Mouse (Mus musculus): Measurements from ENCODE around the gene Ssh3. TPM values are rescaled to one million over a fixed set of nuclear protein-coding genes. Genes with fewer than 3 reads are reported as not detected.

Gene Ssh3
- polyA plus RNA-seq, 1 experiment from 2014 or later: 22.7 TPM

DNA sequence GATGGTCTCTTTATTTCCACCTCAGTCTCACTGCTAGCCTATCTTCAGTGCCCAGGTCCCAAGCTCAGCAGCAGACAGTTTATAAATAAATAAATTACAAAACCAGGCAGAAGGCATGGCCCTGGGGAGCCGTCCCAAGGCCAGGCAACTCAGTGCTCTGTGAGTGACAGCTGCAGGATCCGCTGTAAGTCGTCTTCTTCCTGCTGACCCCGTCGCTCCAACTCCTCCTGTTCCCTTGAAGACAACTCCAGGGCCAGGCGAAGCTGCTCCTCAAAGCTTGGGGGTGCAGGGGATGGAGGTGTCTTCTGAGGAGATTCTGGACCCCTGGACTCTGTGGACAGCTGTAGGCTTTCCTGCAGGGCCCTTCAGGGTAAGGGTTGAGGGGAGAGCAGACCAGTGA lies 1.2 kb upstream of the Ssh3 start:
- Histone ChIP-seq H3K36me3 (ENCODE audit: insufficient read depth, low read length) (no peaks in the 10 kb centered on the region), H3K27ac (ENCODE audit: low read length) (no peak overlapping the region), H3K9me3 (ENCODE audit: low read length) (no peaks in the 10 kb centered on the region), H3K9ac (replicated peaks; ENCODE audit: low read depth) (no peak overlapping the region), H3K4me1 (ENCODE audit: insufficient read depth, low read depth, low read length) (0 out of 2 replicates have a peak, but pooled peaks cover 4% of the 10 kb centered on the region), H3K27me3 (replicated peaks; ENCODE audit: insufficient read depth, low read length) (no peaks in the 10 kb centered on the region), H3K4me3 (ENCODE audit: low read depth, low read length) (no peak overlapping the region), H3K4me2 (replicated peaks; ENCODE audit: low read depth, low read length) (no peak overlapping the region)
- ATAC-seq (no peak), DNase-seq (ENCODE audit: low spot score) (no peak)
- no peak for TF ChIP-seq EP300 (IDR thresholded peaks at IDR 0.05)
- no peak for TF ChIP-seq CTCF (IDR thresholded peaks at IDR 0.05)
- WGBS: 50% methylated on average over 6 of the region's 6 CpGs

DNA sequence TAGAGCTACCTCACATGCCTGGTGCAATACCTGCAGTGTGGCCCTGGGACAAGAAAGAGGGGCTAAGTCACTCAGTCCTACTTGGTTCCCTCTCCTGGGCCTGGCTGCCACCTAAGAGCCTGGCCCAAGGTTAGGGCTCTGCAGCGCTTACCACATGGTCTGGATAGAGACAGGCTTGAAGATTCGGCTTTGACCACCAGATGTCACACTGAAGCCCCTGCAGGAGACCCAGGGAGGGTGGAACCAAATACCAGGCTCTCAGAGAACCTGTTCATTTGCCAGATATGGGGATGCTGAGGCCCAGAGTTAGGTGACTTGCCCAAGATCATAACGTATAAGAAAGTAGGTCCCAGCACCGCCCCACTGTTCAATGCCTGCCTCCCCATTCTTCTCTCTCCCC lies 3.0 kb downstream of the Ssh3 start:
- Histone ChIP-seq H3K4me3 (ENCODE audit: low read depth, low read length) (no peak overlapping the region), H3K36me3 (ENCODE audit: insufficient read depth, low read length) (no peaks in the 10 kb centered on the region), H3K4me1 (ENCODE audit: insufficient read depth, low read depth, low read length) (0 out of 2 replicates have a peak, but pooled peaks cover 4% of the 10 kb centered on the region), H3K9ac (replicated peaks; ENCODE audit: low read depth) (no peak overlapping the region), H3K27ac (ENCODE audit: low read length) (no peak overlapping the region), H3K27me3 (replicated peaks; ENCODE audit: insufficient read depth, low read length) (no peaks in the 10 kb centered on the region), H3K9me3 (ENCODE audit: low read length) (no peaks in the 10 kb centered on the region), H3K4me2 (replicated peaks; ENCODE audit: low read depth, low read length) (no peak overlapping the region)
- 64% methylated on average over 4 of the region's 4 CpGs for WGBS
- TF ChIP-seq CTCF (IDR thresholded peaks at IDR 0.05) (0 out of 2 replicates have a peak, but pooled peaks have one; percentile 14), EP300 (IDR thresholded peaks at IDR 0.05) (no peak)
- ATAC-seq (no peak), DNase-seq (ENCODE audit: low spot score) (no peak)

DNA sequence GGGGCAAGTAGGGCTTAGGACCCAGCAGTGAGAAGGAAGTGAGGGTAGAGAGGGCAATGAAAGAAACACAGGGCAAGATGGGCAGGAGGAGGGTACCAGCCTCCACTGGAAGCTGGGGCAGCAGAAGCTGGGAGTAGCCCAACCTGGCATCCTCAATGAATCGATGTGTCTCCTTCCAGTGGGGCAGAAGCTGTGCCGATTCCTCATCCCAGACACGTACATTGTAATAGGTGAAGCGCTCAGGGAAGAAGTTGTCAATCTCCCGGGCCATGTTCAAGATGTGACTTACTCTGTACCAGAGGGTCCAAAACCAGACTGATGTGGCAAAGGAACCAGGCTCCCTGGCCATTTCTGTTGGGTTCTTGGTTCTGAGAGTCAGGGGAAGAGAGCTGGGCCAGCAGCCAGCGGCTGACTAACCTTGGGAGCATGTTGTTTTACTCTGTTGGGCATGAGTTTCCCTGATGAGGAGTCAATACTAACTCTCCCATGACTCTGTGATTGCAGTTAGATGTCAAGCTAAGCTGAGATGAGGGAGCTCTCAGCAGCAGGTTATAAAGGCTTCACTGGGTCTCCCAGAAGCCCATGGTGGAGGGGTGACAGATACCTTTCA lies 4.7 kb downstream of the Ssh3 start:
- 89% methylated on average over 6 of the region's 6 CpGs for WGBS
- H3K27ac ChIP-seq (ENCODE audit: low read length): no peak overlapping the region
- H3K9me3 ChIP-seq (ENCODE audit: low read length): no peaks in the 10 kb centered on the region
- H3K36me3 ChIP-seq (ENCODE audit: insufficient read depth, low read length): no peaks in the 10 kb centered on the region
- ATAC-seq (no peak), DNase-seq (ENCODE audit: low spot score) (no peak)
- no peak overlapping the region for H3K4me2 ChIP-seq (replicated peaks; ENCODE audit: low read depth, low read length)
- no peak for TF ChIP-seq EP300 (IDR thresholded peaks at IDR 0.05)
- TF ChIP-seq CTCF (IDR thresholded peaks at IDR 0.05): no peak
- H3K9ac ChIP-seq (replicated peaks; ENCODE audit: low read depth): no peak overlapping the region
- H3K27me3 ChIP-seq (replicated peaks; ENCODE audit: insufficient read depth, low read length): no peaks in the 10 kb centered on the region
- H3K4me3 ChIP-seq (ENCODE audit: low read depth, low read length): no peak overlapping the region
- H3K4me1 ChIP-seq (ENCODE audit: insufficient read depth, low read depth, low read length): 0 out of 2 replicates have a peak, but pooled peaks cover 2% of the 10 kb centered on the region

DNA sequence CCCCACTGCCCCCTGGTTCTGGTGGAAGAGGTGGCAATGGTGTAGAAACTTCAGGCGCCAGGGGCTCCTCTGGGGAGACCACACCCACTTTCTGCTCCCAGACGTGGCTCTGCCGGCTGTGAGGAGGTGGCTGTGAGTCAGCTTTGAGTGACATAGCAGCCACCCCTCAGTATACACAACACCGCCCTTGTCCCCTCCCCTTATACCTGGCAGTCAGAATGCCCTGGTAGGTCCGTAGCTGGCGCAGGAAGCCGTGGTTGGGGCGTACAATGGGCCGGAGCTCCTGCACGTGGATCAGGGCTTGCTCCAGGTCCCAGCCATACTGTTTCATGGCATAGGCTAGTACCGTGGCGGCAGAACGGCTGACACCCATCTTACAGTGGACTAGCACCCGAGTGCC lies 5.3 kb downstream of the Ssh3 start:
- Histone ChIP-seq H3K36me3 (ENCODE audit: insufficient read depth, low read length) (no peaks in the 10 kb centered on the region), H3K9me3 (ENCODE audit: low read length) (no peaks in the 10 kb centered on the region), H3K4me1 (ENCODE audit: insufficient read depth, low read depth, low read length) (no peaks in the 10 kb centered on the region), H3K27ac (ENCODE audit: low read length) (no peak overlapping the region), H3K4me3 (ENCODE audit: low read depth, low read length) (no peak overlapping the region), H3K27me3 (replicated peaks; ENCODE audit: insufficient read depth, low read length) (no peaks in the 10 kb centered on the region), H3K4me2 (replicated peaks; ENCODE audit: low read depth, low read length) (no peak overlapping the region), H3K9ac (replicated peaks; ENCODE audit: low read depth) (no peak overlapping the region)
- TF ChIP-seq CTCF (IDR thresholded peaks at IDR 0.05): no peak
- no peak for TF ChIP-seq EP300 (IDR thresholded peaks at IDR 0.05)
- peak; percentile 48 for DNase-seq (ENCODE audit: low spot score)
- 42% methylated on average over 14 of the region's 14 CpGs for WGBS
- peak; percentile 55 for ATAC-seq

DNA sequence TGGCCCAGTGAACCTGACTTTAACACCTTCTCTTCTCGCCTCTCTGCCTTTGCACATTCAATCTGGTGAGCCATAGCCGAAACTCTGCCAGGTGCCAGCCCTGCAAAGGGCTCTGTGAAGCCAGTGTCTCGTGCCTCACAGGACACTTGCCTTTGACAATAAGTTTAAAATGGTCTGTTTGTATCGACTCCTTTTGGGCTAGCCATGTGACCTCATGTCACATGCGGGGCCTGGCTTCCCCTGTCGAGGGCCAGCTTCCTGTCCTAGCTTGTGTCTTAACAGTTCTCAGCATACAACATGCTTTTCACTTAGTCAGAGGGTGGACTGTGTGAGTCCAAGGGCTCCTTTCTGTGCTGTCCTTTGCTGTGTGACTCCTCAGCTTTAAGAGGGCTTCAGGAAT lies 6.2 kb downstream of the Ssh3 start:
- TF ChIP-seq CTCF (IDR thresholded peaks at IDR 0.05) (no peak), EP300 (IDR thresholded peaks at IDR 0.05) (no peak)

DNA sequence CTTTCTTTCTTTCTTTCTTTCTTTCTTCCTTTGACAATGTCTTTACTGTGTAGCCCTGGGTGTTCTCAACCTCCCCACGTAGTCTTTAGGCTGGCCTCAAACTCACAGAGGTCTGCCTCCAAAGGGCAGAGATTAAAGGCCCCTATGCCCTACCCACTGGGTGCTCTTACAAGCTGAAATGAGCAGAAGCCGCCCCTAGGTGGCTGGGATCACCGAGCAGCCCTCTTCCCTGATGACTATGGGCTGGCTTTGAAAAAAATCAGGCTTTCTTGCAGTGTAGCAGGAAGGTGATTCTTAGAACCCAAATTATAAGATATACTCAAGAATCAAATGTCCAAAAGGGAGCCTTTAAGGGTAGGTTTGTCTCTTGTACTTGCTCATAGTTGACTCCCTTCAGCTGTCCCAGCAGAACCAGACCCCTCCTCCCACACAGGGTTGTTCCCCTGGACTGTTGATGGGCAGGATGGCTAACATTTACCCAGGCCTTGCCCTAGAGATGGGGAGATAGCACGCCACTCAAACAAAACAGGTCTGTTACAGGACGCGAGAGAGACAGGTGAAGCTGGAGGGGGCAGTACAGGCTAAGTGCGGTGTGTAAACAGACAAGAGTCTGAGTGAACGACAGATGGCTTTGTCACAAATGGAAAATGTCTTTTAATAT lies 7.8 kb downstream of the Ssh3 start:
- no peak overlapping the region for H3K4me3 ChIP-seq (ENCODE audit: low read depth, low read length)
- H3K9ac ChIP-seq (replicated peaks; ENCODE audit: low read depth): no peak overlapping the region
- no peaks in the 10 kb centered on the region for H3K9me3 ChIP-seq (ENCODE audit: low read length)
- no peaks in the 10 kb centered on the region for H3K36me3 ChIP-seq (ENCODE audit: insufficient read depth, low read length)
- WGBS: 47% methylated on average over 8 of the region's 8 CpGs
- H3K4me2 ChIP-seq (replicated peaks; ENCODE audit: low read depth, low read length): no peak overlapping the region
- DNase-seq (ENCODE audit: low spot score) (no peak), ATAC-seq (no peak)
- H3K4me1 ChIP-seq (ENCODE audit: insufficient read depth, low read depth, low read length): peaks cover 9% of the 10 kb centered on the region; the same call in 1 of the 2 replicates
- TF ChIP-seq EP300 (IDR thresholded peaks at IDR 0.05) (no peak), CTCF (IDR thresholded peaks at IDR 0.05) (peak; percentile 33)
- H3K27ac ChIP-seq (ENCODE audit: low read length): no peak overlapping the region
- no peaks in the 10 kb centered on the region for H3K27me3 ChIP-seq (replicated peaks; ENCODE audit: insufficient read depth, low read length)

More for the DNA sequence above, 6.2 kb downstream of the Ssh3 start:
- no peaks in the 10 kb centered on the region for H3K9me3 ChIP-seq (ENCODE audit: low read length)
- H3K27me3 ChIP-seq (replicated peaks; ENCODE audit: insufficient read depth, low read length): no peaks in the 10 kb centered on the region
- H3K27ac ChIP-seq (ENCODE audit: low read length): no peak overlapping the region
- no peak for ATAC-seq
- H3K9ac ChIP-seq (replicated peaks; ENCODE audit: low read depth): no peak overlapping the region
- no peak for DNase-seq (ENCODE audit: low spot score)
- H3K4me2 ChIP-seq (replicated peaks; ENCODE audit: low read depth, low read length): no peak overlapping the region
- no peaks in the 10 kb centered on the region for H3K36me3 ChIP-seq (ENCODE audit: insufficient read depth, low read length)
- no peak overlapping the region for H3K4me3 ChIP-seq (ENCODE audit: low read depth, low read length)
- peaks cover 5% of the 10 kb centered on the region; the same call in 1 of the 2 replicates for H3K4me1 ChIP-seq (ENCODE audit: insufficient read depth, low read depth, low read length)
- WGBS: 56% methylated on average over 6 of the region's 6 CpGs

Measured in lung, postnatal 0 days (tissue).